Mouse (Mus musculus) Patski (cell line): ENCODE results near the gene Nxf1. TPM values are rescaled to one million over a fixed set of nuclear protein-coding genes. Genes with fewer than 3 reads are reported as not detected.

Experiments used
- ATAC-seq: fragments of 100-300 bp; one replicate; pipeline ENCODE4 v1.8.0; 2021
- CTCF ChIA-PET: fragments of 350-600 bp; sonication (Branson Sonifier 250); formaldehyde crosslinking; loops from one replicate; lab custom pipeline; 2022; ENCODE audit warnings: inconsistent platforms; lab: Charles Lee
- POLR2A ChIA-PET: fragments of 350-600 bp; sonication (Branson Sonifier 250); formaldehyde crosslinking; loops from one replicate; lab custom pipeline; 2022; ENCODE audit warnings: antibody characterized with exemption, inconsistent platforms; lab: Charles Lee
- DNase-seq: peaks from one replicate; pipeline ENCODE4 v3.0.0-alpha.2; 2011; ENCODE audit warnings: low read depth, low spot score
- H3K27me3 ChIP-seq: fragments of 371-371 bp; one replicate; pipeline ENCODE4 v1.5.1; 2021
- CTCF ChIP-seq: fragments of 100-300 bp; IDR thresholded peaks from one replicate; pipeline ENCODE4 v1.5.1; 2021
- in situ Hi-C: fragments of 300-500 bp; cut with MboI; formaldehyde crosslinking; loops from 3 replicates; pipeline ENCODE4 v1.11.1; 2018; ENCODE audit warnings: low pct_unique_long_range_greater_than_20kb, mixed read lengths
- polyA plus RNA-seq: library from polyadenylated mRNA; unstranded; gene quantifications from one replicate; pipeline ENCODE4 v1.2.3, GENCODE M21; 2021

The Nxf1 gene
- 164 TPM for polyA plus RNA-seq

DNA sequence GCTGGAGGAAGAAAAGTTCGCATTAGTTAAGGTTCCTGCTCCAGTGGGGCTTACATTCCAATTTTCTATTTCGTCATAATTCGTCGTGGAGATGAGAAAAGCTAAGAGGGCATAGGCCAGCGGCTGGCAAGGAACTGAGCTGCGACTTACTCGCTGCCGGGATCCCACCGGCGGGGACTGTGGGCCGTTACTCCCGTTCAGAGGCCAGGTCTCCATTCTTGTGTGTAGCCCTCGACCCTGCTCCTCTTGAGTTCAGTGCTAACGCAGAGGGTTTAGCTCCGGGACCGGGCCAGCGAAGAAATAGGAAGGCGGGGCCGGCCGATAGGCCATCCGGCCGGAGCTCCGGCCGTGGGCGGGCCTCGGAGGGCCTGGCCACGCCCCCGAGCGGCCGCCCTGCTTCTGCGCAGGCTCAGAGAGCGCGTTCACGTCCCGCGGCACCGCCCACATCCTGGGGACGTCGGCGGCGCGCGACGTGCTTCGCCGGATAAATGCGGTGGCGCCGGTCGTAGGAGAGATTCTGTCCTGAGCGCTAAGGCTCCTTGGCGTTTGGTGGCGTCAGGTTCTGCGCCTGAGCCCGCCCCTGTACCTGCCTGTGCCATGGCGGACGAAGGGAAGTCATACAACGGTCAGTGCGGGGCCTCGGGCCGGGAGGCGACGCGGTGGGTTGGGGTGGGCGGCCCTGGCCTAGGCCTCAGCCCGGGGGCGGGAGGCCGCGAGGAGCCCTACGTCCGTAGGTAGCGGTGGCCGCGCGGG lies at the start of gene Nxf1:
TSS of gene Nxf1 (plus strand) at position 439 of the 753 bp plus-strand sequence.
- POLR2A ChIA-PET: interaction anchor here (1.0 to 2.8 kb wide), 5 partner anchors 9 to 48 kb away, joined by 3 to 11 read pairs (median 4); partner anchors contain the start of genes Tmem179b and Tmem223
- no peak for TF ChIP-seq CTCF
- no peaks in the 10 kb centered on the region for H3K27me3 ChIP-seq
- in situ Hi-C loops: no loop called here
- ATAC-seq: peak; percentile 94
- CTCF ChIA-PET: interaction anchor here (0.8 to 1.7 kb wide), 5 partner anchors 9 to 50 kb away, joined by 3 to 4 read pairs (median 3); no protein-coding TSS in a partner anchor
- DNase-seq: peak; percentile 44

DNA sequence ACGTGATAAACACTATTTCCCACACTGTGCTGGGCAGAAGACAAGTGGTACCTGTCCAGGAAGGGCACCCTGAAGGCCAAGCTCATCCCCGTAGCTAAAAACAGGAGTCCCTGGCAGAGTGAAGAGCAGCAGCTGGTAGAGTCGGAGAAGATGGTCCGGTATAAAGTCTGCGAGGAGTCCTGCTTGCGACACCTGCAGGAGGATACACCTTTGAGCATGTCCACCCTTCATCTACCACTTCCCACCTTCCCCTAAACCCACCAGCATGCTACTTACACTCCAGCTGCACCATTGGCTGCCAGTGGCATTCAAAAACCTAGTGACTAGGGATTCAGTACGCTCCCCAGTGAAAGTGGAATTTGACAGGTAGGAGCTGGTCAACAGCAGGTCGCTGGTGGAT lies 47.9 kb upstream of the Nxf1 start:
- ATAC-seq (no peak), DNase-seq (no peak)
- ChIA-PET POLR2A (interaction anchor here (0.6 to 1.4 kb wide), 3 partner anchors 48 to 120 kb away, joined by 3 read pairs; partner anchors contain the start of gene Nxf1), CTCF (interaction anchor here (3.0 kb wide), 1 partner anchor 10 kb away, joined by 15 read pairs; no protein-coding TSS in a partner anchor)
- no peak for TF ChIP-seq CTCF
- no peaks in the 10 kb centered on the region for H3K27me3 ChIP-seq
- in situ Hi-C loops: loop anchor here (25.0 kb wide), 1 partner anchor 1178 kb away; the partner anchor contains the start of gene Incenp

DNA sequence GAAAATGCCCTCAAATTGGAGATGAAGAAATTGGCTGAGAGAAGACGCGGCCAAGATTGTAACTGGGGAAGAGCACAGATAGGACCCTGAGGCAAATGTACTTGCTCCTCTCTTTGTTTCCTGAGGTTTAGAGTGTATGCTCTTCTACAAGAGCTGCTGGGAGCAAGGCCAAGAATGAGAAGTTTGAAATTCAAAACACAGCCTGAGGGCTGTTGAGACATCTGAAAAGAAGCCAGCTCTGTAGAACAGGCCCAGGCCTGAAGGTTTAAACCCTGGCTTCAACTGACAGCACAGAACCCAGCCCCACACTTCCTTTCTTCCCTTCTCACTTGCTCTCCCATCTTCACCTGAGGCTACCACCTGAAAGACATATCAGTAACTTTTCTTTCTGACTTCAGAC lies 46.8 kb upstream of the Nxf1 start:
- ATAC-seq (no peak), DNase-seq (no peak)
- no peak for TF ChIP-seq CTCF
- CTCF ChIA-PET: interaction anchor here (0.7 to 3.0 kb wide), 3 partner anchors 9 to 42 kb away, joined by 3 to 15 read pairs (median 3); no protein-coding TSS in a partner anchor
- in situ Hi-C loops: loop anchor here (25.0 kb wide), 1 partner anchor 1177 kb away; the partner anchor contains the start of gene Incenp
- POLR2A ChIA-PET: interaction anchor here (0.6 to 1.8 kb wide), 5 partner anchors 8 to 234 kb away, joined by 3 to 12 read pairs (median 3); partner anchors contain the start of genes Slc3a2 and Tmem179b
- H3K27me3 ChIP-seq: no peaks in the 10 kb centered on the region

DNA sequence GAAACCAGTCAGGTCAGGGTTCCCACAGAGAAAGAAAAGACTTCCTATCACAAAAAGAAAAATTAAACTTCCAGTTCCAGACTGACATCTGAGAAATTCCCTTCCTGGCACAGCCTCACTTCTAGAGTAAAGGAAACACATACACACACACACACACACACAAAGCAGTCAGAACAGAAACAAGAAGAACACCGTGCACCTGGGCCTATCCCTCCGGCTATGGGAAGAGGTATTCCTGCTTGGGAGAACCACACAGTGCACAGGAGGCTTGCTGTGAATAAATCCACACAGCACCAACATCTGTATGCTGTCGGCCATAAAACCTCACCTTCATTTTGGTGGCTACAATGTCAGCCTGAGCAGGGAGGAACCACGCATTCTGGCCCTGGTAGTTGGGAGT lies 45.4 kb upstream of the Nxf1 start:
- ChIA-PET POLR2A (interaction anchor here (3.0 kb wide), 1 partner anchor 12 kb away, joined by 32 read pairs; the partner anchor contains the start of gene Slc3a2), CTCF (interaction anchor here (0.7 to 1.1 kb wide), 2 partner anchors 10 to 28 kb away, joined by 3 to 4 read pairs; no protein-coding TSS in a partner anchor)
- no peaks in the 10 kb centered on the region for H3K27me3 ChIP-seq
- in situ Hi-C loops: loop anchor here (25.0 kb wide), 1 partner anchor 1176 kb away; the partner anchor contains the start of gene Incenp
- DNase-seq (no peak), ATAC-seq (no peak)
- no peak for TF ChIP-seq CTCF

DNA sequence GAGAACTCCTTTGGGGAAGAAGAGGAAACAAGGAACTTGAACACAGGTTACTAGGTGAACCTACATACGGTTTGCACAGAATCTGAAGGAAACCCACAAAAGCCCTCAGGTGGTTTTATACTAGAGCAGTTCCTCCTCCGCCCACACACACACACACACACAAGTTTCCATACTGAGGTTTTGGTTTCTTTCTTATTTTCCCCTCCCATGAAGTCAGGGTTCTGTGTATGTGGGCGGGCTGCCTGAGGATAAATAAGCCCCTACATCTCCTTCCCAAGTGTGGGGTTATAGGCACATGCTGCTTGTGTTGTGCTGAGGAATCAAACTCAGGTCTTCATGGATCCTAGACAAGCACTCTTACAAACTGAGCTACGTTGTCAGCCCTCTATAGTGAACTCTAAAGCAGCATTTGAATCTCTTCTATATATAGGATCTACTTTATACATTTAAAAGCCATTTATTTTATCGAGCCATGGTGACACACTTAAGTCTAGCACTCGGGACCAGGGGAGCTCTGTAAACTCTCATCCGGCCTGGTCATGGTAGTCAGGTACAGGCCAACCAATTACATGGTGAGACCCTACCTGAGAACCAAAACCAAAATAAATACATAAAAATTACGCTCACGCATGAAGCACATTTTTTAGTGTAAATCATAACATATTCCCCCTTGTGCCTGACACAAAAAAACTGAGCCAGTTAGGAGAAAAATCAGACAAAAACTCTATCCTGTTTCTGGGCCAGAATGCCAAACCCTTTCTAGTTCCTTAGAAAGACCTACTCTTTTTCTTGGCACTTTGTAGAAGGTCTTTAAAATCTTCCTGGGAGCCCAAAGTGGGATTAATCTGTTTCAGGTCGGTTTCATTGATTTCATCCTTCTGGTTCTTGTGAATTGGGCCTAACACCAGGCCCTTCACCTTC lies 44.7 kb upstream of the Nxf1 start:
- no peak for TF ChIP-seq CTCF
- ATAC-seq (no peak), DNase-seq (no peak)
- in situ Hi-C loops: loop anchor here (25.0 kb wide), 1 partner anchor 1175 kb away; the partner anchor contains the start of gene Incenp
- ChIA-PET POLR2A (interaction anchor here (0.5 to 3.2 kb wide), 11 partner anchors 8 to 277 kb away, joined by 3 to 32 read pairs (median 3); partner anchors contain the start of genes 1700092M07Rik, Ahnak, Slc3a2 and Stx5a), CTCF (interaction anchor here (1.1 to 2.8 kb wide), 4 partner anchors 8 to 22 kb away, joined by 4 to 23 read pairs (median 10); partner anchors contain the start of gene Slc3a2)
- no peaks in the 10 kb centered on the region for H3K27me3 ChIP-seq

DNA sequence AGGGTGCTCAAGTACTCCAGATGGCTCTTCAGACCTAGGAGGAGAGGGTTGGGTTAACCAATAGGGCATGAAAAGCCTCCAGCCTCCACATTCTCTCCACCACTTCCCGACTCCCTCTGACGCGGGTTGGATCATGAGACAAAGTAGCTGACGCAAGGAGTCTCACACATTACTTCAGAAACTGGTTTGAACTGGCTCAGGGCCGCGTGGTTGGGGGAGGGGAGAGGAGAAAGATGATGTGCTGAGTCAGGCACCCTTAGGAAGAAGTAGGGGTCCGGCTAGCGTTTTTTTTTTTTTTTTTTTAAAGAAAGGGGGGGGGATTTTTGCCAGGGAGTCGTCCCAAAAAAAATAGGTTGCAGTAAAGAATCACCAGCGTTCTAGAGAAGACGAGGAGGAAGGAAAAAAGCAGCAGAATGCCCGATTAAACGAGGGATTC lies 44.0 kb upstream of the Nxf1 start:
- ATAC-seq: peak; percentile 53
- in situ Hi-C loops: loop anchor here (25.0 kb wide), 1 partner anchor 1174 kb away; the partner anchor contains the start of gene Incenp
- ChIA-PET CTCF (interaction anchor here (0.7 to 2.8 kb wide), 7 partner anchors 8 to 255 kb away, joined by 3 to 23 read pairs (median 4); partner anchors contain the start of gene Slc3a2), POLR2A (interaction anchor here (0.7 to 3.2 kb wide), 10 partner anchors 9 to 277 kb away, joined by 3 to 32 read pairs (median 4); partner anchors contain the start of genes 1700092M07Rik, Ahnak, Slc3a2 and Stx5a)
- no peak for TF ChIP-seq CTCF
- DNase-seq: no peak
- H3K27me3 ChIP-seq: no peaks in the 10 kb centered on the region

DNA sequence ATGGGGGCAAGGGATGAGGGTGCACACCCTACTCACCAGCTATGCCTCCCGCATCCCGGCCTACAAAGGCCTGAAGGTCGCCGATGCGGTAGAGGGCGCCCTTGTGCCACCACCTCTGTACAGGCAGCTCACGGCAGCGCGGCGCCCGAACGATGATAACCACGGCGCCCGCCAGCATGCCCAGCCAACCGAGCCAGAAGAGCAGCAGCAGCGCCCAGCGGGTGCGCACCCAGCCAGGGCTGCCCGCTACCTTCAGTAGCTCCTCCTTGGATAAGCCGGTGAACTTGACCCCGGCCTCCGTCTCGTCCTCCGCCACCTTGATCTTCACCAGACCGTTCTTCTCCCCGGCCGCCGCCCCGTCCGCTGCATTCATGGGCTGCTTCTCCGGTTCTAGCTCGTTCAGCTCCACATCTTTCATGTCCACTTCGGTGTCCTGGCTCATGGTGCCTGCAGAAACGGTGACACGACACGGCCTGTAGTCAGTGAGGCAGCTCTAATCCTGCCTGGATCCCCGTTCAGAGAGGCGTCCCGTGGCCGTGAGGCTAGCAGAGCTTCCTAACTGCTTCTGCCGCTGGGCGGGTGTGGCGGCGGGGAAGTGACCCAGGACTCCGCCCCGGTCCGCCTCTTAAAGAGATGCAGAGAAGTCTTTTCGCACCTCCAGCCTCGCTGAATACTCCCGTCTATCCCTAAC lies 43.4 kb upstream of the Nxf1 start:
- in situ Hi-C loops: loop anchor here (25.0 kb wide), 1 partner anchor 1174 kb away; the partner anchor contains the start of gene Incenp
- ATAC-seq (peak; percentile 80), DNase-seq (no peak)
- TF ChIP-seq CTCF: peak; percentile 98
- POLR2A ChIA-PET: interaction anchor here (0.6 to 3.2 kb wide), 11 partner anchors 9 to 276 kb away, joined by 3 to 32 read pairs (median 4); partner anchors contain the start of genes 1700092M07Rik, Ahnak, Slc3a2 and Stx5a
- H3K27me3 ChIP-seq: no peaks in the 10 kb centered on the region
- CTCF ChIA-PET: interaction anchor here (0.7 to 2.8 kb wide), 11 partner anchors 9 to 255 kb away, joined by 3 to 23 read pairs (median 4); partner anchors contain the start of gene Slc3a2

DNA sequence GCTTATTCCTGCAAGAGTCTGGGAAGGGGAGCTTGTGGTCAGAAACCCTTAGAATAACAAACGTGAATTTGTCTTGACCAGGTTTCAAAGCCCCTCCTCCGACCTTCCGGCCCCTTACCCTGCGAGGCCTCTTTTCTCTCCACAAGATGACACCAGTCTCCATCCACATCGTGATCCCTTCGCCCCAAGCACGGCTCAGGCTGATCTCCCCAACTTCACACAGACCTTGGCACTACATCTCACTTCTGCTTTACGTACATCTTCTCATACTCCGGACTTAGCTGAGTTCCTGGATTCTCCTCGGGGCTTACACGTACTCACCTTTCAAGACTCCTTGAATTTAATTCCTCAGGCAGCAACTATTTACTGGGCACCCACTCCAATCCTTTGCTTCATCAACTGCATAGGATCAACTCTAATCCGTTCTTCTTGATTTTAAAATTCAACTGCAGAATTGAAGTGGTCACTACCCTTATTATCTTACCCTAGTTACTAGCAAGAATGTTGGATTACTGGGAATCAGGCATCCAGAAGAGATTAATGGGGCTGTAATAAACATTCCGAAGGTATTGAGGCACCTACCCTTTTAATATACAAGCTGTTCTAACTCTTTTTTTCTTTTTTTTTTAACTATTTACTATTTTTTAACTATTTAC lies 42.7 kb upstream of the Nxf1 start:
- in situ Hi-C loops: loop anchor here (25.0 kb wide), 1 partner anchor 1173 kb away; the partner anchor contains the start of gene Incenp
- ATAC-seq: peak; percentile 5

More for the DNA sequence above, 42.7 kb upstream of the Nxf1 start:
- ChIA-PET POLR2A (interaction anchor here (0.6 to 3.2 kb wide), 7 partner anchors 9 to 31 kb away, joined by 3 to 32 read pairs (median 7); partner anchors contain the start of genes 1700092M07Rik, Slc3a2 and Stx5a), CTCF (interaction anchor here (0.9 to 2.8 kb wide), 8 partner anchors 9 to 136 kb away, joined by 3 to 23 read pairs (median 4); partner anchors contain the start of gene Slc3a2)
- DNase-seq: no peak
- TF ChIP-seq CTCF: no peak
- no peaks in the 10 kb centered on the region for H3K27me3 ChIP-seq
